Mouse (Mus musculus) embryo, embryonic 9.5 days (tissue): ENCODE data around the gene Pbrm1.

Experiments used
- DNase-seq: peaks from one replicate; pipeline ENCODE4 v3.0.0-alpha.2; 2017; ENCODE audit errors: extremely low spot score

The Pbrm1 gene

DNA sequence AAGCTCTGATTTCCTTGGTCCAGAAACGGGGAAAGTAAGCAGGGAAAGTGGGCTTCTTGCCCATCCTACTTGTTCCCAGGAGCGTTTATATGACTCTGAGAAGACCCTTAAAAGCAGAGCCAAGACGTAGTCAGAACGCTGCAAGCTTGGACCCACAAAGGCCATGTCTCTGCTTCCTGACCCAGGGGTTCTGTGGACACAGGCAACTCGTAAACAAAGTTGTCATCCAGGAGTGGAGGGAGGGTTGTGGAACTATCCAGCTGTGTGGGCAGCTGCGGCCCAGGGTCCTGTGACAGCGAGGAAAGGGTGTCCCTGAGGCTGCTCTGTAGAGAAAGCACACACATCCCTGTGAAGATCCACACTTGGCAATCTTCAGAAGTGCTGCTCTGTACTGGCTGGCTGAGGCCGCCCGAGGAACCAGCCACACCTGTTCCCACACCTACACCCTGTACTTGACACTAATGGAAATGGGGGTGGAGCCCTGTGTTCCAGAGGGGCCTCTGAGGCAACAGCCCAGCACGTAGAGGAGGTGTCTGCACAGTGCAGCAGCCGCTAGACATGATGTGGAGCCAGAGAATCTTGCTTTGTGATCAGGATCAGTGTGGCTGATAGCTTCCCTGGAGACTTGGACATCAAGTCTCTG, 114.2 kb downstream of the Pbrm1 start:
- no peak for DNase-seq

DNA sequence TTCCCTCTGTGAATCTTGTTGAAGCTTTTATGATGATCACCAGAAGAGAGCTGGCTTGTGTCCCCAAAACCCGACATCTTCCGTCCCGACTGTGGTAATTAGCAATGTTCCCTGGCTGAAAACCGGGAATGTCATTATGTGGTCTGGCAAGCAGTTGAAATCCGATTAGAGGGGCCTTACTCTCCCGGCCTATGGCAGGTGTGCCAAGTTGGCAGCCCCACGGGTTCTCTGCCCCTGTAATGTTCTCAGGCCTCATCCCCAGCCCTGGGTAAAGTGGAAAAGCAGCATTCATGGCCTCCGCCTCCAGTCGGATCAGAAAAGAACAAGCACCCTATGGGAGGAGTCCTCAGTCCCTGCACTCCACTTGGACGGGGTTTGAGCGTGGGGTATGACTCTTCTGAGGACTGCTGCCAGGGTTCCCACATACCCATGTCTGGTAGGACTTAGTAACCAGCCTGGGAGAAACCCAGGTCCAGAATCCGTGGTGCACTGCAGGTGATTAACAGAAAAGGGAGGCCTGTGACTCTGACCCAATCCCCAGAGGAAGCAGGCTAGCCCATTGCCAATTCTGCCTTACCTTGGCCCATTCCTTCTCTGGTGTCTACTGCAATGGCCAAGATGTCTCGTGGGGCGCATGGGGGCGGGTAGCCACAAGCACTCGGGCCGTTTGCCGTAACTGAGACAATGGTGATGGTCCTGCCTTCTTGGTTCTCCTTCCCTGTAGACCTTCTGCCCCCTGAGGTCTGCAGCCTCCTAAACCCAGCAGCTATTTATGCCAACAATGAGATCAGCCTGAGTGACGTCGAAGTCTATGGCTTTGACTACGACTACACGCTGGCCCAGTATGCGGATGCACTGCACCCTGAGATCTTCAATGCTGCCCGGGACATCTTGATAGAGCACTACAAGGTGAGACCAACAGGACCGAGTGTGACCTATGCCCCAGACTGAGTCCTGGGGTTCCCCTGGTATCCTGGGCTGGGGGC, 115.4 kb downstream of the Pbrm1 start:
- no peak for DNase-seq

DNA sequence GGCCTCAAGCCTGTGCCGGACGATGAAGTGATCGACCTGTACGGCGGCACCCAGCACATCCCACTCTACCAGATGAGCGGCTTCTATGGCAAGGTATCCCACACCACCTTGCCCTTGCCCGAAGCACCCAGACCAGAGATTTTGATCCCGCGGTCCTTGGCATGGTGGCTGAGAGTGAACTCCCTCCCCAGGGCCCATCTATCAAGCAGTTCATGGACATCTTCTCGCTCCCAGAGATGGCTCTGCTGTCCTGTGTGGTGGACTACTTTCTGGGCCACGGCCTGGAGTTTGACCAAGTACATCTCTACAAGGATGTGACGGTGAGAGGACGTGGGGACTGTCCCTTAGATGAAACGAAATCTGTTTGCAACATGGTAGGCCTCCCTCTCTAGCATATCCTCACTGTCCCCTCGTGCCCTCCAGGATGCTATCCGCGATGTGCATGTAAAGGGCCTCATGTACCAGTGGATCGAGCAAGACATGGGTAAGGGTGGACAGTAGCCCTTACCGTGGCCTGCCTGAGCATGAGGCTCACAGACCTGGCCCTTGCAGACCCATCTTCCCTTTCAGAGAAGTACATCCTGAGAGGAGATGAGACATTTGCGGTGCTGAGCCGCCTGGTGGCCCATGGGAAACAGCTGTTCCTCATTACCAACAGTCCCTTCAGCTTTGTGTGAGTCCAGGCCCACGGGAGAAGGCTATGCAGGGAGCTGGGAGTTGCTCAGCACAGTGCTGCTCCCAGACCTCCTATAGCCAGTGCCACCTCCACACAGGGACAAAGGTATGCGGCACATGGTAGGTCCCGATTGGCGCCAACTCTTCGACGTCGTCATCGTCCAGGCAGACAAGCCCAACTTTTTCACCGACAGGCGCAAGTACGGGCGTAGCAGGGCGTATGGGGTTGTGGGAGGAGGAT, 116.8 kb downstream of the Pbrm1 start:
- DNase-seq = no peak

DNA sequence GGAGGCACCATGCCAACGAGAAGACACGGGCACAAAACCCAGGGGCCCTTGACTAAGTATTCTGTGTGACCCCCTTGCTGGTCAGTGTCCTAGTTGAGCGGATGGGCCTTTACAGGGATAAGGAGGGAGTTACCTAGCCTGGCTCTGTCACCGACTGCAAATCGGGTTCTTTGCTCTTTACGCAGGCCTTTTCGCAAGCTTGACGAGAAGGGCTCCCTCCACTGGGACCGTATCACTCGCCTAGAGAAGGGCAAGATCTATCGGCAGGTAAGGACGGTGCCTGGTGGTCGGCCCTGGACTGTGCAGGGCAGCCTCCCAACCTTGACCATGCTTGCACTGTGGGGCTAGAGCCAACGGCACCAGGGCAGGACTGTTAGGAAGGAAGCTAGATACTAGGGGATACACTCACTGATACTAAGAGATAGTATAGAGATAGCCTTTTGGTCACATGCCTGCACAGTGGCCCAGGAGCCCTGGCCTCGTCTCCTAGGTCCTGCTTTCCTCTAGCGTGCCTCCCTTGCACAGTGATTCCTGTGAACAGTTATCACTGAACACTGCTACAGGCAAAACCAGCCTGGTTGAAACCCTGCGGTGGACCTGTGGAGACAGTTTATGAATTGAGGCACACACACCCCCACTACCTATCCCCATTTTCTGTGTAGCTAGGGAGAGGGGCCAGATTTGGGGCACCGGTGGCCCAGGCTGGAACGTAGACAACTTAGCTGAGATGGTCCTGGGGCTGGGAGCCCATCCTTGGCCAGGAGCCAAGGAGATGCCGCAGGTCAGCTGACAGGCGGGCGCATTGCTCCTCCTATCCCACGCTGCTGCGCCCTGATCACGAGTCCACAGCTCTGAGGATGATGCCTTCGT, 117.7 kb downstream of the Pbrm1 start:
- no peak for DNase-seq

DNA sequence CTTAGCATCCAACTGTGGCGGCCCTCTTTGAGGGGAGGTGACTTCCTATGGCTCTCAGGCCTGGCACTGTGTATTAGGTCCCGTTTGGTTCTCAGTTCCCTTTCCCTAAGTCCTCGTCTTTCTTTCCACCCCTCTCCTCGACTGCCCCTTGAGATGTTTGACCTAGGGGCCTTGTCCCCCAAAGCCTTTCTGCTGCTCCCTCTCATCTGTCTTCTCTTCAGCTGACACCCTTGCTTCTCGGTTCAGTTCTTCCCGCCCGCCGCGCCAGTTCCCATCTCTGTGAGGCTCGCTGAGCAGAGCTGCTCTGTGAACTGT, 118.3 kb downstream of the Pbrm1 start:
- DNase-seq = no peak

DNA sequence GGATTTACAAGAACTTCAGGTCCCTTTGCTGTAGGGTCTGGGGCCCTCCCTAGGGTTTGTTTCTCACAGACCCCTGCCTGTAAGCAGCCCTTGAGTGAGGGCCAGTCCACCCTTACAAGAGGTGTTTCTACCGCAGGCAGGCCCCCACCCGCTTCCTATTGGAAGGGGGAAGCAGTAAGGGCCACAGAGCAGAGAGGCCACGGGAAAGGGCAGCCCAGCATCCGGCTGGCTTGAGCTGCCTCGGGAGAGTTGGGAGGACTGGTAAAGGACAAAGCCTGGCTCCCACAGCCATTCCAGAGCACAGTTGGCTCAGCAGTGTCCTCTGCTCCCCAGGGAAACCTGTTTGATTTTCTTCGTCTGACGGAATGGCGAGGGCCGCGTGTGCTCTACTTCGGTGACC, 118.9 kb downstream of the Pbrm1 start:
- DNase-seq = no peak

DNA sequence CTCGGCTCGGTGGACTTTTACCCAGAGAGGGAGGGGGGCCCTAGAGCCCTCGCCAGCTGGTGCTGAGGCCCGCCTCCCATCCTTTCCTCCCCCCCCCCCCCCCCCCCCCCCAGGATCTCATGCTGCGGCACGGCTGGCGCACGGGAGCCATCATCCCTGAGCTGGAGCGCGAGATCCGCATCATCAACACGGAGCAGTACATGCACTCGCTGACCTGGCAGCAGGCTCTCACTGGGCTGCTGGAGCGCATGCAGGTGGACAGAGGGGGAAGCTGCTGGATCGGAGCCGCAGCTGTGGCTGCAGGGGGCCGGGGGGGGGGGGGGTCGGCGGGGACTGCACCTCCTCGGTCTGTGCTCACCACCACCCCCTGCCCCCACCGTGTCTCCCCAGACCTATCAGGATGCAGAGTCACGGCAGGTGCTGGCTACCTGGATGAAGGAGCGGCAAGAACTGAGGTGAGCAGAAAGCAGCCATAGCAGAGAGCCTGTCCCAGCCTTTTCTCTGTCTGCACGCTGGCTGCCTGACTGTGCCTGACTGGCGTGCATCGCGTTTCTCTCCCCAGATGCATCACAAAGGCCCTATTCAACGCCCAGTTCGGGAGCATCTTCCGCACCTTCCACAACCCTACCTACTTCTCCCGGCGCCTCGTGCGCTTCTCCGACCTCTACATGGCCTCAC, 119.4 kb downstream of the Pbrm1 start:
- DNase-seq = no peak

DNA sequence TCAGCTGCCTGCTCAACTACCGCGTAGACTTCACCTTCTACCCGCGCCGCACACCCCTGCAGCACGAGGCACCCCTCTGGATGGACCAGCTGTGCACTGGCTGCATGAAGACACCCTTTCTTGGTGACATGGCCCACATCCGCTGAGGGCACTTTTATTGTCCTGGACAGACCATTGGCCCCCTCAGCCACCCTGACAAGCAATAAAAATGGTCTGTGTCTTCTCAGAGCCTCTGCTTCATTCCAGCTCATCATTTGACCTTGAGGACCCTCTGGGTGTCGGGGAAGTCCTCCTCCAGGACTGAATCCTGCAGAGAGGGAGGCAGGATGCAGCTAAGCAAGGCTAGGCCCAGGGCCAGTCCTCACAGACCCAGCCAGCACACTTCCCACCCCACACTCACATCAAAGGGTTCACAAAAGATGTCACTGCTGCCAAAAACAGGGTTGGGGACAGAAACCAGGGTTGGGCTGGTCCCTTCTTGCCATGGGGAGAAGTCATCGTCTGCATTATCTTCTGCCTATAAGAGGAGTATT, 120.0 kb downstream of the Pbrm1 start:
- DNase-seq = no peak

DNA sequence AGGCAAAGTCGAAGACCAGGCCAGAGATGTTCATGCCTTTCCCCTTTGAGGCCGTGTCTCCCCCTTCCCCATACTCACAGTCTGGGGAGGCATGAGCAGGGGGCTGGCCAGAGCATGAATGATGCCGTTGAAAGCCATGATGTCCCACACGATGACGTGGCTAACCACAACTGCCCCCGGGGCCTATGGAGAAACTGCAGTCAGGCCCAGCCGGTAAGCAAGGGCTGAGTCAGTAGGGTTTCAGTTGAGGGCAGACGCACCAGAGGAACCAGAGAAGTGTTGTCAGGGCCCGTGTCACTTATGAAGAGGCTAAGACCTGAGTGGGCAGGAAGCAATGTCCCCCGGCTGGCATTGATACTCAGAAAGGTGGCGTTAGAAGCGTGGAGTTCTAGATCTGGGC, 120.7 kb downstream of the Pbrm1 start:
- no peak for DNase-seq

DNA sequence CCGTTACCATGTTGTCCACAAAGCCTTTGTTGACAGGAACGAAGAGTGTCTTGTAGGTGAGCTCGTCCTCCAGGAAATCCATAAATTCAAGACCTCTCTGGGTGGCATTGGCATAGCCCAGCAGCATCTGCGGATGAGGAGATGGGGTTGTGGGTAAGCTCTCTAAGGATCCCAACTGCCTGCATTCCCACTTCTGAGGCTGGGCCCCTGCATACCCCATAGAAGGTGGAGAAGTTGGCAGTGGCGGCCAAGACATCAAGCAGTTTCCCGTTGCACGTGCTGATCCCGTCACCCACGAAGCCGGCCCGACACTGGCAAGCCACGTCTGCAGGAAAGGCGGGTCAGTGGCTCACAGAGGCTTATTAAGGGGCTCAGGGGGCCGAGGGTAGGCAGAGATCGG, 121.2 kb downstream of the Pbrm1 start:
- no peak for DNase-seq

DNA sequence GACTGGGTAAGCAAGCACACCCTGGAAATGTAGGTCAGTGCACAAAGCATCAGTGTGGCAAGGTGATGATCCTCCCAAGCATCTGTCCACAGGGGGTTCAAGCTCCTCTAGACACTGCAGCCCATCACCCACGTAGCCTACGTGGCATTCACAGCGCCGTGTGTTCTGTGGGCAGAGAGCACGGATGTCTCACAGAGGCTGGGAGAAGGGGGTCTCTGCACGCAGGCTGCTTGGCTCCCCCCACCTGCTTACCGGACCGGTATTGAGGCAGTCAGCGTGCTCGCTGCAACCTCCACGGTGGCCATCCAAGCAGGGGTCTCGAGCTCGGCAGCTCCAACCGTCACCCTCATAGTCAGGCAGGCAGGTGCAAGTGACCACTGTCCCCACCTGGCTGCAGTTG, 122.1 kb downstream of the Pbrm1 start:
- DNase-seq = no peak

DNA sequence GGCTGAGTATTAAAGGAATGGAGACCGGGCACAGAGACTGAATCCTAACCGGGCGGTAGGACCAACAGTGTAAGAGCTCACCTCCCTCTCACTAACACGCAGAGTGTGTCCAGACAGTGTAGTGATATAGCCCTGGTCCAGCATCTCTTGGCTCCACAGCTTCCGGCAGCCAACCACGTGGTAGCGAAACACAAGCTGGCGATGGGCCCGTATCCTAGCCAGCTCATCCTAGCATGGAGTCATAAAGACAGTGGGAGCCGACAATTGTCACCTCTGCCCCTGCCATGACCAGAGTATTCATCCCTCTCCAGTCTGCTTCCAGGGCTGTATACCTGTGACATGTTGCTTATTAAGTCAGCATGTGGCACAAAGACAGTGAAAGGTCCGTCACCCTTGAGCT, 126.8 kb downstream of the Pbrm1 start:
- DNase-seq = no peak

DNA sequence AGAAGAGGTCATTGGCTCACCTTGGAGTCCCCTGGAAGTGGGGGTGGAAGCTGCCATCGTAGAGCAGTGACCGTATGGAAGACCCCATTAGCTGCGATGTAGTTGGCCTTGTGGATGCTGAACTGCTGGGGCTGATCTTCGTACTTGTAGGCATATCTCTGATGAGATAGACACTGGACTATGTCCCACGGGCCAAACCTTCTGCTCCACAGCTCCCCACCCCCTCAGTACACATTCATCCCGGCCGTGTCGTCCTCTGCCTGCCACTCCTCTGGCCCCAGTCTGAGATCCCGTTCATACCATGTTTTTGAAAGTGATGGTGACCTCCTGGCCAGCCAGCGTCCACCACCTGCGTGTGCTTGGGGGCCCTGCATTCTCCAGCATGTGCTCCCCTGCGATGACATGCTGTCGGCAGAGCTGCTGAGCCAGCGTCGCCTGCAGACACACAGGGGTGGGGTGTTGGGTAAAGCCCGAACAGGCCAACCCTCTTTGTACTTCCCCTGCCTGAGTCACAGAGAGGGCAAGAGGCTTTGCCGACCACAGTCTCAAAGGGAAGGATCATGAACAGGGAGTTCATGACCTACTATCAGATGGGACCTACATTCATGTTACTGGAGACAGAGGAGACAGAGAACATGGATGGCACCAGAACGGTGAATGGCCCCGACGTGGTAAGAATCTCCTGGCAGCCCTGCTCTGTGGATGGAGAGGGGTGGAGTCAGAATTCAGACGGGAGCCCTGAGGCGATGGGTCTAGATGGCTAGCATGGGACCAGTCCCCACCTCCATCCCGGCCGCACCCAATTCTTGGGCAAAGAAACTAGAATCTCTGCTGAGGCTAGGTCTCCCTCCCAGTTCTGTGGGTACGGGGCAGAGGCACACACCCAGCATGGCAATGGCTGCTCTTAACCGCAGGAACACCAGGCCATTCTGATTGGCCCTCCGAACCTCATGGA, 141.5 kb downstream of the Pbrm1 start:
- no peak for DNase-seq

DNA sequence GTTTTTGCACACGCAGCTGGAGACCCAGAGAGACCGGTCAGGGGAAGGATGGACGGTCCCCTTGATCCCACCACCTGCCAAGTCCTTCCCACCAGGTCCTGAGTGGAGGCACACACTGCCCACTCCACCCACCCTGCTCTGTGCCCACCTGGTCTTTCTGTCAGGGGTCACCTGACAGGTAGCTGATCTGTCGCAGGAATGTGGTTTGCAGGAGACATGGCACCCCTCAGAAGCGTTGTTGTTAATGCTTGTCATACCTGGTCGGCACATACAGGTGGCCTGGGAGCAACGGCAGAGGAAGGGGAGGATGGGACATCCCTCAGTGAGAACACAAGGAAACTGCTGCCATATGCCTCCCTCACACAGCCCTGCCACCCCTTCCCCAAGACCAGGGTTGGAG, 142.3 kb downstream of the Pbrm1 start:
- DNase-seq = no peak

DNA sequence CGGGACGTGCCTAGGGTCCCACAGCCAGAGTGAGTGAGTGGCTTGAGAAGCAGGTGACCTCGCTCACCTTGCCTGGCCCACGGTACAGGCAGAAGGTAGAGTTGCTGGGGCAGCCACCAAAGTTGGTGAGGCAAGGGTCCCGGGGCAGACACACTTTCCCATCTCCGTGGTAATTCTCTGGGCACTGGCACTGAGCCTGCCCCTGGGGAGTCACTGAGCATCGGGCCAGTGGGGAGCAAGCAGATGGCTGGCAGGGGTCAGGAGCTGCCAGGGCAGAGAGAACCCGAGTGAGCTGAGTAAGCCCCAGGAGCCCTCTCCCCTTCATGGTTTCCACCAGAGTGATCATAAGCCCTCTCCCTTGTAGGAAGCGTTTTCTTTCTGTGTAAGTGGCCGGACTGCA, 142.7 kb downstream of the Pbrm1 start:
- DNase-seq = no peak

DNA sequence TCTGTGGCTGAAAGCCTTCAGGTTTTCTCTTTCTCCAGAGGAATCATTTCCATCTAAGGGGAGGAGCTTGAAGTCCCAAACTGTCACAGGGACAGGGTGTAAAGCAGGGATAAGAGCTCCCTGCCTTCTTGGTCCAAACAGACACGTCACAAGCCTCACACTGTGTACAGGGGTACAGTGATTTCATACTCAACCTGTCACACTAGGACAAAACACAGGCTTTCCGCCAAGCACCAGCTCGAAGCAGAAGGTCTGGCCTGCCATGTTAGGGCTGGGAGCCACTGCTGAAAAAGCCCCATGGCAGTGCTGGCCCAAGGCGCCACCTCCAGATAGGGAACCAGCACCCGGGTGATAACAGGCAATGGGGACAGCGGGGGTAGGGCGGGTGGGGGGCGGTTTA, 145.1 kb downstream of the Pbrm1 start:
- no peak for DNase-seq

DNA sequence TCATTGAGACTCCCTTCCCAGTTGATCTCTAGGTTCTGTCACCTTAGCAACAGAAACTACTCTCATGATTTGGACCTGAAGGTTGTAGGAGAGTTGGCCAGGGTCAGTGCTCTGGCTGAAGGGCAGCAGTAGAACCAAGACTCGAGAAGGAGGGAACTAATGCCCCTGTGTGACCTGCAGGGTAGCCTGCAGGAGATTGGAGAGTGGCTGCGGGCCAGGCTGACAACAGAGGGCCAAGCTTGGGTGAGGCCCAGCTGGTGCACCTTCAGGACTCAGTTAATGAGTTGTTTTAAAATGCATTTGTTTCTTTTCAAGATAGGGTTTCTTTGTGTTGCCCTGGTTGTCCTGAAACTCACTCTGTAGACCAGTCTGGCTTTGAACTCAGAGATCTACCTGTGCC, 146.1 kb downstream of the Pbrm1 start:
- no peak for DNase-seq

DNA sequence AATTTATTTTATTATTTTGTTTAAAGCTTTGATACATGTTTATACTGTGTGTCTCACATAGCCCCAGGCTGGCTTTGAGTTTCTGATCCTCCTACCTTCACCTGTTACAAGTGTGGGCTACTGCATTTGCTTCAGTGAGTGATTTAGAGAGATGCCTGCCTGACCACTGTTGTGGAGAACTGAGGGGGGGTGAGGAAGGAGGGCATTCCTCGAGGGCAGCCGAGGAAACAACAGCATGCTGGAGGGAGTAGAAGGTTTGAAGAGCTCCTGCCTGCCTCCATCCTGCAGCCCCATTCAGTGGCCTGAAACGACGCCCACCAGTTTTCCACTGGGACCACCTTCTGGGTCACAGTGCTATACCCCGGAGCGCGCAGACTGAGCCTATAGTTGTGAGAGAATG, 146.5 kb downstream of the Pbrm1 start:
- DNase-seq = no peak

DNA sequence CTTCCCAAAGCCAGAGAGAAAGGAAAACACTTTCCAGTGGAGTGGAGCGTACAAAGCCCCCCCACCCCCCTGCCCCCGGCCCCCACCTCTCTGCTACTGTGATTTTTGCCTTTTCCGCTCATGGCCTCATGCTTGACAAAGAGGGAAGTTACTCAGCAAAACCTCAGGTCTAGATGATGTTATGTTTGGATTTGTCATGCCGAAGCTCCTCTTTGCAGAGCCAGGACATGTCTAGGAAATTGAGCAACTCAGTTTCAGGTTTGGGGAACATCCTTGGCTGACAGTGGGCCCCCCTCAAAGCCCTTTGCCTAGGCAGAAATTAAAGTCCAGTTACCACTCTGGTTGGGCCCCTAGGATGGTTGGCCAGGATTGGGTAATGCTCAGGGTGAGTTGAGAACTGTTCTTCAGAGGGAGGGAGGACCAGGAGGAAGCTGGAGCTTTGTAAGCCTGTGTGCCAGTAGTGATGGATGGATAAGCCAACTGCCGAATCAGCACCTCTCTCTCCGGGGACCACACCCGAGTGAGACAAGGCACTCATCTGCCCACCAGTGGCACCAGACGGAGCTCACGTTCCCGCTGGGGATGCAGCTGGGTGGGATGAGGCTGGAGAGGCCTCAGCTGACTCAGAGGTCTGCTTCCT, 147.2 kb downstream of the Pbrm1 start:
- DNase-seq = no peak
